Mouse (Mus musculus) G1E (cell line): ENCODE results near the gene Clmn. TPM values are rescaled to one million over a fixed set of nuclear protein-coding genes. Genes with fewer than 3 reads are reported as not detected.

Source experiments
- ATAC-seq: 2 replicates; pipeline ENCODE4 v1.8.0; 2016; ENCODE audit warnings: mild to moderate bottlenecking; ENCODE audit not compliant: insufficient number of reproducible peaks, poor library complexity, low FRiP score, severe bottlenecking; ENCODE audit errors: extremely low read depth
- DNase-seq: peaks from one replicate; pipeline ENCODE4 v3.0.0; 2012; ENCODE audit warnings: low spot score
- H3K27me3 ChIP-seq: 2 replicates; pipeline ENCODE4 v1.6.1; 2012; ENCODE audit warnings: mild to moderate bottlenecking, low read length, inconsistent platforms; ENCODE audit not compliant: insufficient read depth
- H3K36me3 ChIP-seq: replicated peaks from 2 replicates; pipeline ENCODE3; 2012; ENCODE audit warnings: mild to moderate bottlenecking, inconsistent platforms
- H3K4me1 ChIP-seq: 2 replicates; pipeline ENCODE4 v1.6.1; 2012; ENCODE audit warnings: low read depth, low read length, inconsistent platforms, mixed read lengths; ENCODE audit not compliant: insufficient read depth
- H3K4me3 ChIP-seq: 2 replicates; pipeline ENCODE4 v1.5.1; 2012; ENCODE audit warnings: low read depth, mild to moderate bottlenecking, inconsistent platforms, low read length, moderate library complexity, mixed read lengths
- H3K9me3 ChIP-seq: replicated peaks from 2 replicates; pipeline ENCODE4 v1.6.1; 2012; ENCODE audit warnings: inconsistent platforms
- CTCF ChIP-seq: IDR thresholded peaks from 2 replicates; pipeline ENCODE4 v1.5.1; 2012; ENCODE audit warnings: low read depth, low read length, inconsistent platforms, mixed read lengths
- GATA1 ChIP-seq: IDR thresholded peaks from 2 replicates; pipeline ENCODE4 v1.6.1; 2012; ENCODE audit warnings: borderline replicate concordance, low read length, inconsistent platforms, mixed read lengths
- GATA2 ChIP-seq: IDR thresholded peaks from 2 replicates; pipeline ENCODE4 v1.6.1; 2012; ENCODE audit warnings: low read depth, low read length, inconsistent platforms, borderline replicate concordance
- POLR2AphosphoS5 ChIP-seq: IDR thresholded peaks from 2 replicates; pipeline ENCODE4 v1.6.1; 2012; ENCODE audit warnings: low read depth, low read length, inconsistent platforms; ENCODE audit not compliant: insufficient replicate concordance
- TAL1 ChIP-seq: conservative IDR thresholded peaks from 2 replicates; pipeline ENCODE4 v1.6.1; 2012; ENCODE audit warnings: low read depth, low read length, inconsistent platforms, mixed read lengths
- polyA plus RNA-seq: library from polyadenylated mRNA; stranded (reverse); fragments of >175 nt; gene quantifications from 2 replicates; pipeline ENCODE4 v1.2.3, GENCODE M21; 2012
- total RNA-seq, 2 experiments: library from RNA; stranded (forward) in 1 of 2; stranded (reverse) in 1 of 2; fragments of 200-1000 nt in 1 of 2; fragments of >200 nt in 1 of 2; fragmentation: Nextera tagmentation in 1 of 2; gene quantifications; 2 replicates each; pipeline ENCODE4 v1.2.3; 2014 to 2017

The Clmn gene
- total and polyA plus RNA-seq, 3 experiments = 0.27 TPM; not detected in 2

DNA sequence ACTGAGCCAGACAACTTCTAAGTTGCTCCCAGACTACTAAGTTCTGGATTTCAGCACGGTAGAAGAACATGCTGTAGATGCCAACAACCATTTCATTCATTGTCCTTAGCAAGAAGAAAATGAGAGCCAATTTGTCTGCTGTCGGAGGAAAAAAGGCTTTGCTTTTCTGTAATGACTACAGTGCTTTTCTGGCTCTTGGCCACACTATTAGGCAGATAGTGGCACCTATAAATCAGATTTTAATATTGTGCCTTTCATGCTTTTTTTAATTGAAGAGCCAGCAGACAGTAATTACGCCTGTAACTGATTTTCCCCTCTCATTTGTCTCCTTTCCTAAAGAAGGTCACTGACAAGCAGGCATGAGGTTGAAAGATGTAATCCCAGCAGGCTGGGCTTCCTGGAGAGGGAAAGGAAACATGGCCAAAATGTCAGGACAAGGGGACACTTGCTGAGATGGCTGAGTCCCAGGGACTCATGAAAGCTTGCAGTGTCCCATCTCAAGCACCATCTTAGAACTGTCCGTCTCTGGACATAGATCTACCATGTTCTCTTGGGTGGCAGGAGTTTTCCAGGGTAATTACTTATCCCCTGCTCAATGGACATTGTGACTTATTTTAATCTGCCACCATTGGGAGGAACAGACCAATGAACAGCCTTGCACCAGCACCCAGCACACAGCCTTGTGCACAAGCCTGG lies 58.0 kb downstream of the Clmn start:
- Histone ChIP-seq H3K4me1 (no peaks in the 10 kb centered on the region), H3K4me3 (no peak overlapping the region), H3K27me3 (no peaks in the 10 kb centered on the region), H3K9me3 (peaks cover 63% of the 10 kb centered on the region), H3K36me3 (no peaks in the 10 kb centered on the region)
- no peak for DNase-seq
- no peak for ATAC-seq
- TF ChIP-seq TAL1 = no peak
- TF ChIP-seq GATA1 = no peak
- no peak for TF ChIP-seq GATA2
- no peak for TF ChIP-seq CTCF
- no peak for TF ChIP-seq POLR2AphosphoS5

DNA sequence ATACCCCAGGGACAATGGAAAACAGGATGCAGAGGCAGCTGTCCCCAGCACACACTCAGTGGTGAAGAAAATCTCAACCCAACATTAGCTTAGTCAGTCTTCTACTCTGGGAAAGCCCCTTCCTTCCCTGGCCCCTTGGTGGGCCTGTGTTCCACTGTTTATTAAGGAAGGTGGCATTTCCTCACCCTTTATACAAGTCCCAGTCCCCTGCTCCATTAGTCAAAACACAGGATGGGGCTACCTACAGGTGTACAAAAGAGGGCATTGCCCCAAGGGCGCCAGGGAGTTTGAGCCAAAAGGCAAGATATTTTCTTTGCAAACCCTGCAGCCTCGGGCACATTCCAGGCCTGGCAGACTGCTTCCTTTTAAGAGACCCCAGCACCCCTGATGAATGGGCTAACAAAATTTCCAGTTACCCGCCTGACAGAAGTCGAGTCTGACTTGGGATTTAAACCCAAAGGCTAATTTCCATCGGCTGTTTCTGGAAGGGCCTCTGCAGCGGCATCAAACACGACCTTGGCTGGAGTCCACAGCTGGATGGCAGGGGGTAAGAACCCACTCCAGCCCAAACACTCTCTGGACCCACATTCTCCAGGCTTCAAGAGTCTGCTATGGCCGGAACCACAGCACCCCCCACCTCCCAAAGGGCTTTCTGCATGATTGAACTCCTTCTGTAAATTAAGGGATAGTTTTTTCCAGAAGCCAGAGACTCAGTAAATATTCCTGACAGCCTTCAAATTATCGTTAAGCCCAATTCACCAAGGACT lies 63.2 kb downstream of the Clmn start:
- Histone ChIP-seq H3K4me3 (no peak overlapping the region), H3K9me3 (peaks cover 72% of the 10 kb centered on the region), H3K4me1 (no peaks in the 10 kb centered on the region), H3K27me3 (no peaks in the 10 kb centered on the region), H3K36me3 (no peaks in the 10 kb centered on the region)
- ATAC-seq = no peak
- no peak for DNase-seq
- TF ChIP-seq POLR2AphosphoS5 (no peak), TAL1 (no peak), CTCF (no peak), GATA2 (no peak), GATA1 (no peak)

DNA sequence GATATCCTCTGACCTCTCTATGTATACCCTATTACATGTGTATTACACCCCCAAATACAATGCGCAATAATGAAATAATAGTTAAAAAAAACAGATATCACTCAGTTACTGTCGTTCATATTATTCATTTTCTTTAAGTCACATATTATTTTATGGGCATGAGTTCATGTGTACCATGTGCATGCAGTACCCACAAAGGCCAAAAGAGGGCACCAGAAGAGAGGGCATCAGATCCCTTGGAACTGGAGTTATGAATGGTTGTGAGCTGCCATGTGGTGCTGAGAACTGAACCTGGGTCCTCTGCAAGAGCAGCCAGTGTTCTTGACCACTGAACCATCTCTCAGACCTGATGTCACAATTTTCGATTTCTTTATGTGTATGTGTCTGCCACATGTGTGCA lies 65.5 kb downstream of the Clmn start:
- no peak overlapping the region for H3K4me3 ChIP-seq
- H3K36me3 ChIP-seq = no peaks in the 10 kb centered on the region
- H3K9me3 ChIP-seq = peaks cover 75% of the 10 kb centered on the region
- ATAC-seq (no peak), DNase-seq (no peak)
- no peak for TF ChIP-seq GATA2
- TF ChIP-seq GATA1 = no peak
- TF ChIP-seq TAL1 = no peak
- TF ChIP-seq POLR2AphosphoS5 = no peak
- TF ChIP-seq CTCF = no peak
- H3K27me3 ChIP-seq = no peaks in the 10 kb centered on the region
- H3K4me1 ChIP-seq = no peaks in the 10 kb centered on the region

DNA sequence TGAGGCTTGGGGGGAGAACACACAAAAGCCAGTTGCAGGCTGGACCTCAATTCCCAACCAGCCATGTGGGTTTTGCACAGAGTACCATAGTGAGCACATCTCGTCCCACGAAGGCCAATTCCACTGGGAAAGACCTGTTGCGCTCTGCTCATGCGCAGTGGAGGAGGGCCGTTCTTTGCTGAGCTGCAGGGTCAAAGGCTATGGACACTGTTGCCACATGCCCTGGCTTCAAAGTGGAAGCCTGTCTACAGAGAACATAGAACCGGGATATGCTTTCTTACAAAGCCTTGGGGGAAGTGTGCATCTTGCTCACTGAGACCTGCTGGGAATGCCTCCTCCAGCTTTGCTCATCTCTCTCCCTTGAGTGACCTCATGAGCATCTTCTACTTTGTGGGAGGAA lies 67.0 kb downstream of the Clmn start:
- ATAC-seq (no peak), DNase-seq (no peak)
- H3K9me3 ChIP-seq = peaks cover 78% of the 10 kb centered on the region
- H3K36me3 ChIP-seq = no peaks in the 10 kb centered on the region
- H3K4me3 ChIP-seq = no peak overlapping the region
- no peak for TF ChIP-seq TAL1
- TF ChIP-seq GATA2 = no peak
- no peak for TF ChIP-seq GATA1
- no peak for TF ChIP-seq CTCF
- no peaks in the 10 kb centered on the region for H3K4me1 ChIP-seq
- no peaks in the 10 kb centered on the region for H3K27me3 ChIP-seq

DNA sequence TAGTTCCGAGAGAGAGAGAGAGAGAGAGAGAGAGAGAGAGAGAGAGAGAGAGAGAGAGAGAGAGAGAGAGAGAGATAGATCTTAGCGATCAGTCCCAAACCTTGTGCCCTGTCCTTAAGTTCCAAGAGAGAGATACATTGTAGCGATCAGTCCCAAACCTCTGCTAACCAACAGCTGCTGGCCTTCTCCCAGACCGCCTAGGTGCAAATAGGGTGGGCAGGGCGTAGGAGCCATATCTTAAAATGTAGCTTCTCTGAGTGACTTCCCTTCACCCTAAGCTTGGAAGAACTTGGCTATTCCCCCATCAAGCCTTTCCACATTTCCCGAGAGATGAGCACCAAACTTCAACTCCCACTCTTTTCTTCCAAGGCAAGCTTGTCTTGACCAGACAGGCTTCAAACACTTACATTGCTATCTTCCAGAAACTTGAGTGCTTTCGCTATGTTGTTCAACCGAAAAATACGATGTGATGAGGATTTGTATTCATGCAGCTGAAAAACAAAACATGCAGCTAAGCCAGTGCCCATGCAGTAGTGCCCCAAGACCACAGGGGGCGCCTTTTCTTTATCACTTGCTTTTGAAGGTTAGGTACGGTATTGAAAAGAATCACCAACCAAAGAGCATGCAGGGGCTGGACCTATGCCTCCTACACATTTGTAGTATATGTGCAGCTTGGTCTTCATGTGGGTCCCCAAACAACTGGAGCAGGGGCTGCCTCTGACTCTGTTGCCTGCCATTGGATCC lies 68.1 kb downstream of the Clmn start:
- no peaks in the 10 kb centered on the region for H3K36me3 ChIP-seq
- ATAC-seq = no peak
- no peaks in the 10 kb centered on the region for H3K4me1 ChIP-seq
- H3K27me3 ChIP-seq = no peaks in the 10 kb centered on the region
- no peak overlapping the region for H3K4me3 ChIP-seq
- TF ChIP-seq GATA1 (no peak), POLR2AphosphoS5 (no peak), GATA2 (no peak), CTCF (no peak), TAL1 (no peak)
- no peak for DNase-seq
- H3K9me3 ChIP-seq = peaks cover 82% of the 10 kb centered on the region

DNA sequence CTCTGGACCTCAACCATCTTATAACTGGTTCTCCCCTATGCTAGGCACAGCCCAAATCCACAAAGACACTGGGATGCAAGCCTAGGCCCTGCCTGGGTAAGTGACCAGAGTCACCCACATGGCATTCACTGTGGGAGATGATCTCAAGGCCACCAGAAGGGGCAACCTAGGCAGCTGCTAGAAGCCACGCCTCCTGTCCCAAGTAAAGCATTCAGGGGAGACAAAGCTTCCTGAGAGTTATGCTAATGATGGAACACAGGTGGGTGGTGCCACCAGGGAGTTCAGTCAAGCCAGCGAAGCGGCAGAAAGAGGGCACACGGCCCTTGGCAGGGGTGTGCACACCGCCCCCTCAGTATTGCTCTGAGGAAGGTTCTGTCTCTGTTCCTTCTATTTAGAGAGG lies 69.9 kb downstream of the Clmn start:
- no peak for ATAC-seq
- H3K36me3 ChIP-seq = no peaks in the 10 kb centered on the region
- TF ChIP-seq TAL1 = no peak
- no peaks in the 10 kb centered on the region for H3K4me1 ChIP-seq
- H3K27me3 ChIP-seq = no peaks in the 10 kb centered on the region
- H3K9me3 ChIP-seq = peaks cover 77% of the 10 kb centered on the region
- DNase-seq = no peak
- H3K4me3 ChIP-seq = no peak overlapping the region
